Mouse (Mus musculus) bone marrow, adult 2 months (tissue): Measurements from ENCODE around the gene Bend7. TPM values are rescaled to one million over a fixed set of nuclear protein-coding genes. Genes with fewer than 3 reads are reported as not detected.

Source experiments
- H3K27ac ChIP-seq: fragments of 200-500 bp; 2 replicates; pipeline ENCODE4 v1.5.1; 2012; ENCODE audit warnings: low read depth, mild to moderate bottlenecking, control low read depth, inconsistent platforms, low read length; ENCODE audit not compliant: control insufficient read depth, poor library complexity, insufficient read depth
- H3K4me1 ChIP-seq: fragments of 200-500 bp; 2 replicates; pipeline ENCODE4 v1.6.1; 2011; ENCODE audit warnings: low read length; ENCODE audit not compliant: control insufficient read depth, insufficient read depth
- H3K4me3 ChIP-seq: fragments of 200-500 bp; replicated peaks from 2 replicates; pipeline ENCODE3; 2011; ENCODE audit warnings: mild to moderate bottlenecking, low read depth, low read length, control low read depth; ENCODE audit not compliant: control insufficient read depth
- CTCF ChIP-seq: fragments of 200-500 bp; IDR thresholded peaks from 2 replicates; pipeline ENCODE4 v1.5.1; 2011; ENCODE audit warnings: low read length, control low read depth; ENCODE audit not compliant: control insufficient read depth, insufficient read depth
- POLR2A ChIP-seq: fragments of 200-500 bp; IDR thresholded peaks from 2 replicates; pipeline ENCODE4 v1.6.1; 2011; ENCODE audit warnings: low read depth, mild to moderate bottlenecking, control low read depth, low read length, borderline replicate concordance; ENCODE audit not compliant: control insufficient read depth
- WGBS: fragments of 180-500 bp; shearing (Covaris S2); methylation state at CpG from one replicate; pipeline ENCODE4 v1.1.7; 2018; 5-methylcytosine and 5-hydroxymethylcytosine counted together
- polyA plus RNA-seq: library from polyadenylated mRNA; stranded (reverse); fragments of >200 nt; gene quantifications from 2 replicates; pipeline ENCODE4 v1.2.4, GENCODE M21; 2011; ENCODE audit warnings: low replicate concordance; ENCODE audit not compliant: missing spikeins, insufficient read depth, insufficient read length

Bend7 gene
- polyA plus RNA-seq, 1 experiment: not detected

- Histone ChIP-seq H3K4me1 (no peaks in the 10 kb centered on the region), H3K4me3 (no peak overlapping the region), H3K27ac (no peak overlapping the region)
- 88% methylated on average over 6 of the region's 6 CpGs for WGBS
- no peak for TF ChIP-seq POLR2A
- no peak for TF ChIP-seq CTCF
Observed at GRCm38 (mm10) chr2:4785016-4785415, 67.4 kb downstream of the Bend7 start.

DNA sequence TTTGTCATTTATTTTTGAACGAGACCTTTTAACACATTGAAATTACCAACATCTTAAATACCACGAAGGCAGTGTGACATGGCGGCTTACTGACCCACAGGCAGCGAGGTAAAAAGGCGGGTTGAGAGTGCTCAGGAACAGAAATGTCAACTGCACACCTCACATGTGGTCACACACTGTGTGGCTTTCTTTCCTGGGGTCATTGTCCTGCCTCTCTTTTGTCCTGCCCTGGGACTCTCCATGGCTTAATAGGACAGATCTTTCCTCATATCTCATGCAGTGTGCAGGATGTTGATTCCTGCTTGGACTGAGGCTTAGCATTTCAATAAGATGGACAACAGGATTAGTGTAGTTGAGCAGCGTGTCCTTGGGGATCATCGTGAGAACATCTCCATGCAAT, 69.6 kb downstream of the Bend7 start:
- no peak overlapping the region for H3K27ac ChIP-seq
- 78% methylated on average over 7 of the region's 7 CpGs for WGBS
- no peak overlapping the region for H3K4me3 ChIP-seq
- TF ChIP-seq POLR2A (no peak), CTCF (no peak)
- no peaks in the 10 kb centered on the region for H3K4me1 ChIP-seq

DNA sequence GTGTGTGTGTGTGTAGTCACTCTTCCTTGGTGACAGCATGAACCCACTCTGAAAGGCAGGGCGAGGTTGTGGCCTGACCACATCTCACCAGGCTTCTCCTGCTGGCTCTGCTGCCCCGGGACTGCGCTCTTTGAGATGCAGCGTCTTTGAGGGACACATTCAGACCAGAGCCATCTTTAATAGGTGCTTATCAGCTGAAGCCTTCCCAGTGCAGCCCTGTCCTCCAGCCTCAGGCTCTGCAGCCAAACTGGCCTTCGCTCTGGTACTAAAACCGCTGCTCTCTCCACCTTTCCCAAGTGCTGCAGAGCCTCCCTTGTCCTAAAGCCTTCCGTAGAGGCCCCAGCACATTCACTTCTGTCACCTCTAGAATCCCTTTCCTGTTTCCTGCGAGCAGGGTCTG, 74.0 kb downstream of the Bend7 start:
- Histone ChIP-seq H3K4me1 (no peaks in the 10 kb centered on the region), H3K27ac (no peak overlapping the region), H3K4me3 (no peak overlapping the region)
- TF ChIP-seq CTCF (no peak), POLR2A (no peak)
- 79% methylated on average over 8 of the region's 8 CpGs for WGBS

- WGBS: 86% methylated on average over 4 of the region's 4 CpGs
- H3K27ac ChIP-seq: no peak overlapping the region
- no peaks in the 10 kb centered on the region for H3K4me1 ChIP-seq
- H3K4me3 ChIP-seq: no peak overlapping the region
- TF ChIP-seq POLR2A (no peak), CTCF (no peak)
Observed at GRCm38 (mm10) chr2:4792554-4792953, 74.9 kb downstream of the Bend7 start.

DNA sequence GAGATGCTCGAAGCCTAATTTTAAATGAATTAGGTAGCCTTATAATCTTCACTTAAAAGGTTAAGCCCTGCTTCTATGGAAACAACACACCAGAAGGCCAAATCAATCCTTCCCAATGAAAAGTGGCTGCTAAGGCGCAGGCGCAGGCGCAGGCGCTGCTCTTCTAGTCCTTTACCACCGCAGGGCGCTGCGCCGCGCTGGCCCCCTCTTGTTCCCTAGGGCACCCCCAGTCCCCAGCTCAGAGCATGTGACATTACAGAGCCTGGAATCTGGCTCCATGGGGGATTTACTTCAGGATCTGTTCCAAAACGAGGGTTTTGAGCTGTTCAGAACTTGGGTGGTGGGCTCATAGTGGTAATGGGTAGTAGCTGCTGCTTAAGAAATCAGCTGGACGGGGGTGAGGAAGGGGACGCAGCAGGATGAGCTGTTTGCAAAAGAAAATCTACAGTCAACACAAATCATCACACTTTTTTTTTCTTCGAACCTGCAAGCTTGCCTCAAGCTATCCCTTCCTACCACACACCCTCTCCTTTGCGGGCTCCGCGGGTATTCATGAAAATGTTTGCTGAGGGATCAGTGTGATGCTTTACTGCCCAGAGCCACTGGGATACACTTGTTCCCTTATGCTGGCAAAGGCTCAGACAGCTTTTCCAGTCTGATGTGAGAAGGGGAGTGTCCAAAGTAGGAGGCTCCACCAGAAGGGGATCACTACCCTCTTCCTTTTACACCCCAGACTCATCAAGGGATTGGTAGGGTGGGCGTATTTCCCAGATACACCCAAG, 85.0 kb downstream of the Bend7 start:
- no peak overlapping the region for H3K4me3 ChIP-seq
- H3K27ac ChIP-seq: no peak overlapping the region
- H3K4me1 ChIP-seq: no peaks in the 10 kb centered on the region
- TF ChIP-seq POLR2A: no peak
- no peak for TF ChIP-seq CTCF
- 80% methylated on average over 18 of the region's 18 CpGs for whole genome bisulfite sequencing

DNA sequence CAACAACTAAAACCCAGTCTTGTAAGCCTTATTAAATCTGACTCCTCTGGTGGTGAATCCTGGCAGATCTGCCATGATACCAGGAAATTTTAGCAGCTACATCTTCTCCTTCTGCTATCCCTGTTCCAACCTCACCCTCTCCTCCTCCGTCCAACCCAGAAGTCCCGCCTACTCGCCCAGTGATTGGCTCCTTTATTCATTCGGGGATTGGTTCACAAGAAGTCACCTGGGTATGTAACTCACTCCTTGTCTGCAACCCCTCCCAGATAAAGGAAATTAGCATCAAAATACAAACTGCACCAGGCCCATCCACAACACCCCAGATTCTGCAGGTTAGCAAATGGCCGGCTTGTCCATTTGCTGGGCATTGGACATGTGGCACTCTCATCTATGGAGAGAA, 98.7 kb downstream of the Bend7 start:
- 88% methylated on average over 5 of the region's 5 CpGs for WGBS
- Histone ChIP-seq H3K4me1 (no peaks in the 10 kb centered on the region), H3K27ac (no peak overlapping the region), H3K4me3 (no peak overlapping the region)
- TF ChIP-seq POLR2A (no peak), CTCF (no peak)

DNA sequence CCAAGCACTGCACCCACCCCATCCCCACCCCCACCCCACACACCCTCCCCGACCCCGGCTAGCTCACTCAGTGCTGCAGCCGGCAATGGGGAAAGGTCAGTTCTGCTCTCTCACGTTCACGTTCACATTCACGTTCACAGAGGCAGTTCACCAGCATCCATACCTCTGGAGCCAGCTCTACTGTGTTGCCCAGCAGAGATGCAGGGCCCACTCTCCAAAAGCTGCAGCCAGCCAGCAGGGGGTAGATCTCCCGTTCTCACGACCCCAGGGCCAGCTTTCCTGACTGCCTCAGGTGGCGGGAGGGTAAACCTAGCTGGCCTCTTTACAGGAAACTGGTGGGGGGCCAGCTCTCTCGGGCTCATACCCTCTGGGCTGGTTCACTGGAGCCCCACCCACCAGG, 100.0 kb downstream of the Bend7 start:
- Histone ChIP-seq H3K27ac (no peak overlapping the region), H3K4me3 (no peak overlapping the region), H3K4me1 (no peaks in the 10 kb centered on the region)
- TF ChIP-seq POLR2A (no peak), CTCF (no peak)
- WGBS: 24% methylated on average over 10 of the region's 10 CpGs

GRCm38 (mm10) chr2:4820230-4820629, 102.6 kb downstream of the Bend7 start:
- 67% methylated on average over 3 of the region's 3 CpGs for WGBS
- H3K4me1 ChIP-seq: no peaks in the 10 kb centered on the region
- no peak overlapping the region for H3K27ac ChIP-seq
- TF ChIP-seq POLR2A (no peak), CTCF (no peak)
- H3K4me3 ChIP-seq: no peak overlapping the region

- H3K4me3 ChIP-seq: no peak overlapping the region
- TF ChIP-seq CTCF: no peak
- TF ChIP-seq POLR2A: no peak
- 78% methylated on average over 9 of the region's 9 CpGs for WGBS
- H3K4me1 ChIP-seq: no peaks in the 10 kb centered on the region
- no peak overlapping the region for H3K27ac ChIP-seq
Observed at GRCm38 (mm10) chr2:4824067-4824466, 106.4 kb downstream of the Bend7 start.
